Mouse (Mus musculus) erythroblast, embryonic 14.5 days (primary cell): ENCODE data around the gene Pcca.

Experiments used
- GATA1 ChIP-seq: IDR thresholded peaks from 2 replicates; pipeline ENCODE4 v1.6.1; 2012; ENCODE audit warnings: low read length, inconsistent platforms, mixed read lengths
- TAL1 ChIP-seq: IDR thresholded peaks from 3 replicates; pipeline ENCODE4 v1.6.1; 2012; ENCODE audit warnings: low read length, inconsistent platforms, mixed read lengths

GRCm38 (mm10) chr14:122570862-122571261 is 36.7 kb downstream of the Pcca start:
- TF ChIP-seq GATA1 (no peak), TAL1 (no peak)
